Mouse (Mus musculus) 3T3-L1 (cell line): ENCODE results near the gene Atad3a.

Experiments
- DNase-seq: peaks from one replicate; pipeline ENCODE4 v3.0.0-alpha.2; 2015; ENCODE audit warnings: low read depth, low spot score

Atad3a gene

GRCm38 (mm10) chr4:155694111-155694481 lies 66.8 kb downstream of the Atad3a start, which contains the start of gene Fndc10:
Gene Fndc10, plus strand, starts transcription at chr4:155694342.
- no peak for DNase-seq

- no peak for DNase-seq
Observed at GRCm38 (mm10) chr4:155692421-155692820, 68.5 kb downstream of the Atad3a start.
